Mouse (Mus musculus) midbrain, embryonic 16.5 days (tissue): ENCODE results near the gene Auts2. TPM values are rescaled to one million over a fixed set of nuclear protein-coding genes. Genes with fewer than 3 reads are reported as not detected.

Source experiments
- ATAC-seq: fragments of 200-750 bp; cut with Nextera tagmentation; 2 replicates; pipeline ENCODE4 v1.8.0; 2017; ENCODE audit warnings: moderate TSS enrichment
- H3K27ac ChIP-seq: fragments of 300-500 bp; sonication (generic); 2 replicates; pipeline ENCODE4 v1.5.1; 2014; ENCODE audit warnings: mild to moderate bottlenecking, low read length, mixed read lengths
- H3K27me3 ChIP-seq: fragments of 300-500 bp; sonication (generic); 2 replicates; pipeline ENCODE4 v1.6.1; 2014; ENCODE audit warnings: low read depth, low read length, mixed read lengths; ENCODE audit not compliant: control insufficient read depth, insufficient read depth
- H3K36me3 ChIP-seq: fragments of 300-500 bp; sonication (generic); 2 replicates; pipeline ENCODE4 v1.6.1; 2014; ENCODE audit warnings: mild to moderate bottlenecking, low read length, moderate library complexity, mixed read lengths; ENCODE audit not compliant: control insufficient read depth, insufficient read depth
- H3K4me1 ChIP-seq: fragments of 300-500 bp; sonication (generic); 2 replicates; pipeline ENCODE4 v1.6.1; 2014; ENCODE audit warnings: mild to moderate bottlenecking, low read length, mixed read lengths; ENCODE audit not compliant: control insufficient read depth, insufficient read depth
- H3K4me2 ChIP-seq: fragments of 300-500 bp; sonication (generic); 2 replicates; pipeline ENCODE4 v1.6.1; 2014; ENCODE audit warnings: mild to moderate bottlenecking, low read length, mixed read lengths
- H3K4me3 ChIP-seq: fragments of 300-500 bp; sonication (generic); 2 replicates; pipeline ENCODE4 v1.5.1; 2014; ENCODE audit warnings: low read depth, mild to moderate bottlenecking, low read length, moderate library complexity, mixed read lengths
- H3K9ac ChIP-seq: fragments of 300-500 bp; sonication (generic); 2 replicates; pipeline ENCODE4 v1.6.1; 2014; ENCODE audit warnings: low read depth, low read length, mixed read lengths
- H3K9me3 ChIP-seq: fragments of 300-500 bp; sonication (generic); replicated peaks from 2 replicates; pipeline ENCODE4 v1.6.1; 2014; ENCODE audit warnings: mild to moderate bottlenecking, low read length, mixed read lengths; ENCODE audit not compliant: control insufficient read depth, poor library complexity, severe bottlenecking
- WGBS: fragments of 180-500 bp; shearing (Covaris S2); extraction: QIAGEN DNeasy Blood & Tissue Kit; methylation state at CpG from one replicate; pipeline ENCODE4 v1.1.7; 2014; 5-methylcytosine and 5-hydroxymethylcytosine counted together
- polyA plus RNA-seq: library from polyadenylated mRNA; unstranded; fragments of >200 nt; fragmentation: Nextera tagmentation; extraction: Ambion mirVana; gene quantifications from 2 replicates; pipeline ENCODE4 v1.2.1, GENCODE M21; 2015

Gene Auts2
- polyA plus RNA-seq, 1 experiment from 2014 or later = 49.8 TPM

DNA sequence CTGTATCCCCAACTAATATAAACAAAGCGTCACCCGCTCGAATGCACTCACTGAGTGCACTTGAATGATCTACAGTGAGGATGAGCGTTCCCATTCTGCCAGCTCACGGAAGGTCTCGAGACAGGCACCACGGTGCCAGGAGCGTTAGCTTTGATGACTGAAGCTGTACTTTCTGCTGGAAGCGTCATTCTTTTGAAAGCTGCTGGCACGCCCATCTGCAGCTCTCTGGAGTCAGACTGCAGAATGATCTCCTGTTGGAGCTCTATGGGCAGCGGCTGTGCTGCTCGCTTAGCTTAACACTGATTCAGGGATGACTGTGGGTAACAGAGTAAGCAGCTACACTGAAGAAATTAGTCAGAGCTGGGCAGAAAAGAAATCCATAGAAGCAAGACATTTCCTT is 416.5 kb downstream of the Auts2 start:
- H3K27ac ChIP-seq = no peak overlapping the region

DNA sequence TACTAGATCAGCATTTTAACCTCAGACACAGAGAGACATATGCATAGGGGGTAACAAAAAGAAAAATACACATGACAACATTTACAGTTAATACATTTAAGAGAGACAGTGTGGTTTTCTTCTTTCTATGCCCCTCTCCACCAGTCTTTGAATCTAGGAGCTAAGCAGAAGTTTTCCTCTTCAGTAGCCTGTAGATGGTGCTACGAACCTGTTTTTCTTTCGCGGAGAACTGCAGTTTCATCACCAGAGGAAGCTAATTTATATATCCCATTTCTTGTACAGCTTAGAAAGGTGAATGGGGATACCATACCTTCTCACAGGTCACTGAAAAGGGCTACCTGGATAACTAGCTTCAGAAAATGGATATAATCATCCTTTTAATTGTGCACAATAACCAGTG is 427.5 kb downstream of the Auts2 start:
- 72% methylated on average over 3 of the region's 3 CpGs for WGBS
- no peak overlapping the region for H3K4me2 ChIP-seq
- no peak overlapping the region for H3K27ac ChIP-seq
- no peaks in the 10 kb centered on the region for H3K9me3 ChIP-seq
- no peaks in the 10 kb centered on the region for H3K36me3 ChIP-seq
- no peak overlapping the region for H3K4me3 ChIP-seq
- H3K27me3 ChIP-seq = no peaks in the 10 kb centered on the region
- H3K4me1 ChIP-seq = 0 out of 2 replicates have a peak, but pooled peaks cover 4% of the 10 kb centered on the region
- no peak overlapping the region for H3K9ac ChIP-seq
- no peak for ATAC-seq

More for the DNA sequence above, 416.5 kb downstream of the Auts2 start:
- no peaks in the 10 kb centered on the region for H3K9me3 ChIP-seq
- H3K9ac ChIP-seq = no peak overlapping the region
- no peak for ATAC-seq
- H3K27me3 ChIP-seq = no peaks in the 10 kb centered on the region
- H3K4me3 ChIP-seq = no peak overlapping the region
- no peak overlapping the region for H3K4me2 ChIP-seq
- H3K36me3 ChIP-seq = no peaks in the 10 kb centered on the region
- H3K4me1 ChIP-seq = peaks cover 9% of the 10 kb centered on the region
- WGBS = 56% methylated on average over 12 of the region's 12 CpGs

DNA sequence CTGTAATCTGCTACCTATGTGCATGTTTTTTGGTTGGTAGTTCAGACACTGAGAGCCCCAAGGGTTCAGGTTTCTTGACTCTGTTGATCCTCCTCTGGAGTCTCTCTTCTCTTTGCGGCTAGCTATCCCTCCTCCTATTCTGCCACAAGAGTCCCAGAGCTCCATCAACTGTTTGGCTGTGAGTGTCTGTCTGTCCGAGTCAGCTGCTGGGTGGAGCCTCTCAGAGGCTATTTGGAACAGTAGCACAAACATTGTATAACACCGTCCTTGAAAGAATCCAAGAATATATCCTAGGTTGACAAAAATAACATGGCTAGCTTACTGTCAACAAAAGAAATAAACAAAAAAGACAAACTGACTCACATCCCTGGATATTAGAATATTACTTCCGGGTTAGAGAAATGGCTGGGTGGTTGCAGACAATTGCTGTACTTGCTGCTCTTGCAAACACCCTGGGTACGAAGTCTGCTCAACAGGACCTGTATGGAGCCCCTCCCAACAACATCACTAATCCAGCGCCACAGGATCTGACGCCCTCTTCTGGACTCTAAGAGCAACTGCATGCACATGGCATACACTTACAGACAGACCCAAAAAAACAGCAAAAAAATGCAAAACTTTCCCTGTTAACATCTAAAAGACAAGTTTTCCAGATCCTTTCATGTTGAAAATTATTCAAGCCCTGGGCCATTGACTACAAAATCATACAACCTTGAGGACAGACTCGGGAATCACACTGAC is 428.4 kb downstream of the Auts2 start:
- 69% methylated on average over 8 of the region's 8 CpGs for WGBS
- Histone ChIP-seq H3K9ac (no peak overlapping the region), H3K36me3 (no peaks in the 10 kb centered on the region), H3K27ac (no peak overlapping the region), H3K27me3 (no peaks in the 10 kb centered on the region), H3K4me1 (0 out of 2 replicates have a peak, but pooled peaks cover 4% of the 10 kb centered on the region), H3K4me2 (no peak overlapping the region), H3K4me3 (no peak overlapping the region), H3K9me3 (no peaks in the 10 kb centered on the region)
- no peak for ATAC-seq

DNA sequence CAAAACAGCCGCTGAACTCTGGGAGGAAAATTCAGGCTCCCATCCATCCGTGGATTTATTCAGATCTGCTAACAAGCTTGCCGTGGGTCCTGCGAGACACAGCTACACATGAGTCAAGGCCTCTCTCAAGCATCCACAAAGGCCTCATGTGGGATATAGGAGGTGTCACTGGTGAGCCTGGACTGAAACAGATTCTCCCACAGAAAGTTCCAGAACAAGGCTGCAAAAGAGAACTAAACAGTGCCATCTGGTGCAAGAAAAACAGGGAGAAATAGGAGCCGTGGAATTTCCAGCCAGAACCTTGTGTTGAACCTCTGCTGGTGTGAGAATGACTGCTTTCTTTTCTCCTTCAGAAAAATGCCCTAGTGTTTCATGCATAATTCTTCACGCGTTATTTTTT is 429.7 kb downstream of the Auts2 start:
- no peak overlapping the region for H3K9ac ChIP-seq
- 44% methylated on average over 7 of the region's 7 CpGs for WGBS
- no peak overlapping the region for H3K4me2 ChIP-seq
- H3K9me3 ChIP-seq = no peaks in the 10 kb centered on the region
- H3K27me3 ChIP-seq = no peaks in the 10 kb centered on the region
- H3K4me1 ChIP-seq = 0 out of 2 replicates have a peak, but pooled peaks cover 4% of the 10 kb centered on the region
- peak overlapping the region; percentile 24; the same call in 1 of the 2 replicates for H3K27ac ChIP-seq
- ATAC-seq = 0 out of 2 replicates have a peak, but pooled peaks have one; percentile 42
- H3K36me3 ChIP-seq = no peaks in the 10 kb centered on the region
- H3K4me3 ChIP-seq = no peak overlapping the region

GRCm38 (mm10) chr5:132112666-132113065 is 430.5 kb downstream of the Auts2 start:
- 96% methylated on average over 7 of the region's 7 CpGs for WGBS
- ATAC-seq = no peak

GRCm38 (mm10) chr5:132102426-132102825 is 440.7 kb downstream of the Auts2 start:
- H3K4me2 ChIP-seq = no peak overlapping the region
- H3K27me3 ChIP-seq = no peaks in the 10 kb centered on the region
- ATAC-seq = no peak
- no peak overlapping the region for H3K27ac ChIP-seq
- 89% methylated on average over 4 of the region's 4 CpGs for WGBS
- H3K4me1 ChIP-seq = peaks cover 13% of the 10 kb centered on the region
- no peaks in the 10 kb centered on the region for H3K9me3 ChIP-seq
- no peak overlapping the region for H3K4me3 ChIP-seq
- H3K9ac ChIP-seq = no peak overlapping the region
- no peaks in the 10 kb centered on the region for H3K36me3 ChIP-seq

More at GRCm38 (mm10) chr5:132112666-132113065, 430.5 kb downstream of the Auts2 start:
- Histone ChIP-seq H3K9me3 (no peaks in the 10 kb centered on the region), H3K27ac (no peak overlapping the region), H3K4me1 (0 out of 2 replicates have a peak, but pooled peaks cover 4% of the 10 kb centered on the region), H3K4me2 (no peak overlapping the region), H3K27me3 (no peaks in the 10 kb centered on the region), H3K9ac (no peak overlapping the region), H3K36me3 (no peaks in the 10 kb centered on the region), H3K4me3 (no peak overlapping the region)

- Histone ChIP-seq H3K9me3 (no peaks in the 10 kb centered on the region), H3K4me2 (no peak overlapping the region)
- 22% methylated on average over 3 of the region's 3 CpGs for WGBS
These were observed 444.7 kb downstream of the Auts2 start for GRCm38 (mm10) chr5:132098461-132098860.

GRCm38 (mm10) chr5:132092721-132093120 is 450.4 kb downstream of the Auts2 start:
- no peak overlapping the region for H3K27ac ChIP-seq
- no peaks in the 10 kb centered on the region for H3K9me3 ChIP-seq
- no peak overlapping the region for H3K4me2 ChIP-seq
- H3K36me3 ChIP-seq = no peaks in the 10 kb centered on the region
- no peak overlapping the region for H3K9ac ChIP-seq
- ATAC-seq = no peak
- 21% methylated on average over 6 of the region's 6 CpGs for WGBS
- no peak overlapping the region for H3K4me3 ChIP-seq
- peaks cover 19% of the 10 kb centered on the region for H3K4me1 ChIP-seq
- H3K27me3 ChIP-seq = no peaks in the 10 kb centered on the region

More at GRCm38 (mm10) chr5:132098461-132098860, 444.7 kb downstream of the Auts2 start:
- Histone ChIP-seq H3K9ac (no peak overlapping the region), H3K36me3 (no peaks in the 10 kb centered on the region), H3K4me1 (peaks cover 5% of the 10 kb centered on the region; the same call in 1 of the 2 replicates), H3K27me3 (no peaks in the 10 kb centered on the region), H3K4me3 (no peak overlapping the region), H3K27ac (no peak overlapping the region)
- ATAC-seq = no peak

DNA sequence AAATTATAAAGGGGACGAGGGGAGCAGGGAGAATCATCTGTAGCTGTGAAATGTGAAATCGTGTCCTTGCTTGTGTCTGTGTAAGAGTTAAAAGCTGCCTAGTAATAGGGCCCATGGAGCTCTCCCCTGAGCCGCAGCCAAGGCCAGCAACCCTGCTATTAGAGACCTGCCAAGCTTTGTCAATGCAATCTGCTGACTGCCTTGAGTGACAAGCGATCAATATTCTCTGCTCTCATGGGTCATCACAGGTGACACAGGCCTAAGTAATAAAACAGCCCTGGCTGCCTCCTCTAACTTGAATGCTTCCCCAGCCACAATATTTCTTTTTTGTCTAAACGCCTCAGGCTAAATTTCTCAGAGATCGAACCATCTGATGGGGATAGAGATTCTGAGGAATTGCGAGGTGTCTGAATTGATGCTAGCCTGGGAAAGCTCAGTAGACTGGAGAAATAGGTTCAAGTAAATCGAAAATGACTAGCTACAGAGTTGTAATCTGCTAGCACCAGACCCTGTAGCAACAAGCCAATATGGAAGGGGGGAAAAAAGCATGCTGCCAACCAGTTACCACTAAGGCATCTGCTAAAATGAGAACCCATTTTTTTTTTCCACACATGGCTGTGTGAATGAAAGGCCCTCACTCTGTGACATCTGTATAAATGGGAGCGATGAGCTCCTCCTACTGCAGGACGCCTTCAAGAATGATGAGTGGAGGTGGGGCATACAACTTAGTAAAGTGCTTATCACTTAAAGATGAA is 453.5 kb downstream of the Auts2 start:
- no peaks in the 10 kb centered on the region for H3K27me3 ChIP-seq
- peaks cover 19% of the 10 kb centered on the region for H3K4me1 ChIP-seq
- 58% methylated on average over 10 of the region's 10 CpGs for WGBS
- no peaks in the 10 kb centered on the region for H3K9me3 ChIP-seq
- no peak overlapping the region for H3K4me2 ChIP-seq
- H3K36me3 ChIP-seq = no peaks in the 10 kb centered on the region
- H3K4me3 ChIP-seq = no peak overlapping the region
- no peak overlapping the region for H3K9ac ChIP-seq
- H3K27ac ChIP-seq = no peak overlapping the region; the same call in 1 of the 2 replicates
- ATAC-seq = no peak
